In genomic region chr3:36612687-36613086, GRCm38 (mm10) we compare ENCODE assay signal across 8 mouse cellular contexts. TPM values are rescaled to one million over a fixed set of nuclear protein-coding genes. Genes with fewer than 3 reads are reported as not detected.
DNase-seq lines count a peak whose midpoint lies in the region; ATAC-seq and TF ChIP-seq lines count a peak whose summit lies in the region.

No protein-coding gene starts in this region.

- ATAC-seq in heart, embryonic 13.5 days (ENCODE audit: extremely low read depth, insufficient number of reproducible peaks, low FRiP score, low TSS enrichment): no peak
- ATAC-seq in Patski: peak; percentile 37
- ATAC-seq in heart, embryonic 15.5 days (replicated peaks; ENCODE audit: insufficient number of reproducible peaks, insufficient read depth, low FRiP score, low read depth): no peak
- ATAC-seq in lung, embryonic 16.5 days (ENCODE audit: low read depth): 0 out of 2 replicates have a peak, but pooled peaks have one; percentile 6

- no peak for TF ChIP-seq CTCF in Patski (IDR thresholded peaks at IDR 0.05)

- peaks cover 10% of the 10 kb centered on the region for H3K4me1 ChIP-seq in heart, embryonic 13.5 days
- peaks cover 8% of the 10 kb centered on the region; the same call in 1 of the 2 replicates for H3K4me1 ChIP-seq in heart, embryonic 15.5 days (replicated peaks)
- H3K4me1 ChIP-seq in lung, embryonic 16.5 days (replicated peaks; ENCODE audit: control insufficient read depth, insufficient read depth, low read length): peaks cover 6% of the 10 kb centered on the region; the same call in 1 of the 2 replicates

- peak overlapping the region; percentile 53; the same call in 1 of the 2 replicates for H3K27ac ChIP-seq in heart, embryonic 13.5 days (replicated peaks)
- H3K27ac ChIP-seq in heart, embryonic 15.5 days: peak overlapping the region; percentile 27; the same call in 1 of the 2 replicates
- H3K27ac ChIP-seq in lung, embryonic 16.5 days (ENCODE audit: low read length): peak overlapping the region; percentile 43; the same call in 1 of the 2 replicates

- POLR2A ChIA-PET in Patski (lab: Charles Lee): no interaction called here

- H3K4me3 ChIP-seq in heart, embryonic 13.5 days: peak overlapping the region; percentile 74
- peak overlapping the region; percentile 60 for H3K4me3 ChIP-seq in heart, embryonic 15.5 days
- peak overlapping the region; percentile 81 for H3K4me3 ChIP-seq in lung, embryonic 16.5 days (ENCODE audit: low read length)

- H3K36me3 ChIP-seq in heart, embryonic 13.5 days: no peaks in the 10 kb centered on the region
- no peaks in the 10 kb centered on the region for H3K36me3 ChIP-seq in heart, embryonic 15.5 days
- H3K36me3 ChIP-seq in lung, embryonic 16.5 days (ENCODE audit: control insufficient read depth, insufficient read depth, low read length): no peaks in the 10 kb centered on the region

- CTCF ChIA-PET in Patski (lab: Charles Lee): interaction anchor here (1.2 kb wide), 1 partner anchor 21 kb away, joined by 3 read pairs; no protein-coding TSS in a partner anchor

- H3K9me3 ChIP-seq in heart, embryonic 13.5 days: no peaks in the 10 kb centered on the region
- H3K9me3 ChIP-seq in heart, embryonic 15.5 days (replicated peaks): no peaks in the 10 kb centered on the region
- no peaks in the 10 kb centered on the region for H3K9me3 ChIP-seq in lung, embryonic 16.5 days (ENCODE audit: control insufficient read depth, low read length)

- intact Hi-C loops in left cerebral cortex, postnatal 4 days (cut with DNase I): no loop called here

- DNase-seq in heart, adult 11 months: no peak
- no peak for DNase-seq in Patski (ENCODE audit: low read depth, low spot score)
- DNase-seq in thymus, postnatal 10 days (ENCODE audit: low spot score in 2 of 2): no peak
- DNase-seq in left cerebral cortex, postnatal 4 days: no peak
- DNase-seq in thymus, postnatal 25 days: no peak

- in situ Hi-C loops in Patski (cut with MboI; ENCODE audit: low pct_unique_long_range_greater_than_20kb): no loop called here

- no peaks in the 10 kb centered on the region for H3K27me3 ChIP-seq in heart, embryonic 13.5 days (replicated peaks)
- no peaks in the 10 kb centered on the region for H3K27me3 ChIP-seq in Patski
- no peaks in the 10 kb centered on the region for H3K27me3 ChIP-seq in heart, embryonic 15.5 days
- no peaks in the 10 kb centered on the region for H3K27me3 ChIP-seq in lung, embryonic 16.5 days (ENCODE audit: control insufficient read depth, insufficient read depth, low read depth, low read length)

- peak overlapping the region; percentile 76 for H3K4me2 ChIP-seq in heart, embryonic 13.5 days
- peak overlapping the region; percentile 72 for H3K4me2 ChIP-seq in heart, embryonic 15.5 days
- peak overlapping the region; percentile 78 for H3K4me2 ChIP-seq in lung, embryonic 16.5 days (ENCODE audit: low read depth, low read length)

- 4% methylated on average over 6 of the region's 6 CpGs for WGBS in heart, embryonic 13.5 days
- WGBS in heart, embryonic 15.5 days: 4% methylated on average over 6 of the region's 6 CpGs
- 3% methylated on average over 6 of the region's 6 CpGs for WGBS in lung, embryonic 16.5 days

- H3K9ac ChIP-seq in heart, embryonic 13.5 days: peak overlapping the region; percentile 85
- H3K9ac ChIP-seq in heart, embryonic 15.5 days: peak overlapping the region; percentile 67
- H3K9ac ChIP-seq in lung, embryonic 16.5 days (ENCODE audit: low read length): peak overlapping the region; percentile 83

RNA-seq across cellular contexts. Expression of gene Bbs7, which starts 0.6 kb away (rescaled TPM):
- 9.9 and 11.0 TPM in 2 replicates for polyA plus RNA-seq in heart, embryonic 13.5 days (2015; fragmentation: Nextera tagmentation; extraction: Ambion mirVana)
- polyA plus RNA-seq in Patski (2021): 12.3 TPM
- 9.4 and 9.7 TPM in 2 replicates for polyA plus RNA-seq in heart, embryonic 15.5 days (2015; fragmentation: Nextera tagmentation; extraction: Ambion mirVana)
- polyA plus RNA-seq in lung, embryonic 16.5 days (2015; fragmentation: Nextera tagmentation; extraction: Ambion mirVana): 15.2 and 16.6 TPM in 2 replicates
- 10 to 100 TPM; 15.3 to 18.3 TPM for total RNA-seq in left cerebral cortex, postnatal 4 days (2021)

RNA-seq across cellular contexts. Expression of gene Ccna2, which starts 40.7 kb away (rescaled TPM):
- 168 and 184 TPM in 2 replicates for polyA plus RNA-seq in heart, embryonic 13.5 days (2015; fragmentation: Nextera tagmentation; extraction: Ambion mirVana)
- 114 TPM for polyA plus RNA-seq in Patski (2021)
- polyA plus RNA-seq in heart, embryonic 15.5 days (2015; fragmentation: Nextera tagmentation; extraction: Ambion mirVana): 160 and 174 TPM in 2 replicates
- 188 and 210 TPM in 2 replicates for polyA plus RNA-seq in lung, embryonic 16.5 days (2015; fragmentation: Nextera tagmentation; extraction: Ambion mirVana)
- 10 to 100 TPM; 12.1 to 14.8 TPM for total RNA-seq in left cerebral cortex, postnatal 4 days (2021)

Comparison
In these comparisons a context has a peak if more than half of its experiments do, and no peak if none do; other contexts are left out.
1. ATAC-seq: peak in Patski (single experiment) and lung, embryonic 16.5 days (single experiment); none in heart, embryonic 13.5 days (single experiment) and heart, embryonic 15.5 days (single experiment).
2. Peak in every context shown above with its lines, with median percentiles within 50 percentile points of each other: H3K27ac ChIP-seq, H3K4me2 ChIP-seq, H3K4me3 ChIP-seq and H3K9ac ChIP-seq.